ENCODE assay signal across 28 mouse cellular contexts in the genomic region with DNA sequence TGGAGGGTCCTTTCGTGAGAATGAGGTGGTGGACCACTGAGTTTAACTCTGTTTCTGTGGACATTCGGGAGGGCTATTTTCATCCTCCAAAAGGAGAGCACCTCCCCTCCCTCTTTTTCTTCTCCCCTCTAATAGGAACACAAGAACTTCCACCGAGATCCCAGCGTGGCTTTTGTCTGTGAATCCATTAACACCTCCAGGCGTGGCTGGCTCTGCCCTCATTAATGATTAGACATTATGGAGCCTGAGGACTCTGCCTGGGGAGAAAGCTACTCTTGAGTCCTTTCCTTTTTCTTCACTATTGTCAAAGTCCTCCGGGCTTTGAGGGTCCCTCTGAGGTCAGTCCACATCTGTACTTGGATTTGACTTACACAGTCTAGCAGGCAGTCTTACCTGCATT. TPM values are rescaled to one million over a fixed set of nuclear protein-coding genes. Genes with fewer than 3 reads are reported as not detected.
DNase-seq lines count a peak whose midpoint lies in the region; ATAC-seq and TF ChIP-seq lines count a peak whose summit lies in the region.
"Had no signal": no experiment of that assay in that cellular context is flagged by ENCODE, and none has a peak within 500 bp of the region (broad histone marks: within the 10 kb centered on the region; RNA-seq: fewer than 3 reads in every experiment).

No protein-coding gene starts in this region.

- 0 out of 2 replicates have a peak overlapping the region, but pooled peaks have one; percentile 14 for H3K4me2 ChIP-seq in intestine, embryonic 15.5 days (replicated peaks)
- H3K4me2 ChIP-seq in intestine, postnatal 0 days (replicated peaks; ENCODE audit: low read depth): no peak overlapping the region
- H3K4me2 ChIP-seq in midbrain, embryonic 15.5 days: no peak overlapping the region
- H3K4me2 ChIP-seq: embryonic facial prominence, embryonic 12.5 days; heart, embryonic 11.5 days; hindbrain, embryonic 14.5 days; limb, embryonic 15.5 days; liver, embryonic 13.5 days; neural tube, embryonic 13.5 days had no signal

- WGBS in intestine, embryonic 15.5 days: 48% methylated on average over 6 of the region's 6 CpGs
- 37% methylated on average over 6 of the region's 6 CpGs for WGBS in intestine, postnatal 0 days
- WGBS in midbrain, embryonic 10.5 days: 58% methylated on average over 6 of the region's 6 CpGs
- 27% methylated on average over 6 of the region's 6 CpGs for WGBS in midbrain, embryonic 15.5 days
- 26% methylated on average over 6 of the region's 6 CpGs for WGBS in small intestine, adult 2 months

- no peaks in the 10 kb centered on the region for H3K36me3 ChIP-seq in intestine, embryonic 15.5 days
- H3K36me3 ChIP-seq in intestine, postnatal 0 days (ENCODE audit: control insufficient read depth, insufficient read depth): peaks cover 35% of the 10 kb centered on the region
- H3K36me3 ChIP-seq in midbrain, embryonic 10.5 days: peaks cover 63% of the 10 kb centered on the region
- H3K36me3 ChIP-seq in midbrain, embryonic 15.5 days (replicated peaks): no peaks in the 10 kb centered on the region
- peaks cover 33% of the 10 kb centered on the region for H3K36me3 ChIP-seq in small intestine, adult 2 months (ENCODE audit: control insufficient read depth, insufficient read depth, low read length)

- 0 out of 2 replicates have a peak, but pooled peaks cover 3% of the 10 kb centered on the region for H3K4me1 ChIP-seq in intestine, embryonic 15.5 days (replicated peaks)
- H3K4me1 ChIP-seq in intestine, postnatal 0 days (replicated peaks; ENCODE audit: control insufficient read depth, insufficient read depth, low read length): 0 out of 2 replicates have a peak, but pooled peaks cover 4% of the 10 kb centered on the region
- H3K4me1 ChIP-seq in midbrain, embryonic 10.5 days: peaks cover 35% of the 10 kb centered on the region
- H3K4me1 ChIP-seq in midbrain, embryonic 15.5 days: 0 out of 2 replicates have a peak, but pooled peaks cover 6% of the 10 kb centered on the region
- peaks cover 29% of the 10 kb centered on the region for H3K4me1 ChIP-seq in small intestine, adult 2 months (ENCODE audit: control insufficient read depth, insufficient read depth, insufficient read length, low read length)
- H3K4me1 ChIP-seq: limb, embryonic 15.5 days; liver, embryonic 13.5 days had no signal

- no peak for DNase-seq in midbrain, embryonic 10.5 days (ENCODE audit: low spot score)
- peak; percentile 26 for DNase-seq in kidney, postnatal 14 days
- DNase-seq in right cerebral cortex, postnatal 36 days (ENCODE audit: low spot score in 2 of 2): no peak
- DNase-seq: adrenal gland, postnatal 25 days; B cell, adult 2 months; cerebellum, adult 11-12 months; cerebellum, adult 9-11 months; gastrocnemius, postnatal 25 days; heart, adult 11 months; heart, postnatal 4 days; layer of hippocampus, postnatal 36 days; left cerebral cortex, postnatal 4 days; liver, embryonic 13.5 days; lung, adult 18-20 months; thymus, postnatal 14 days had no signal

- H3K27ac ChIP-seq in intestine, embryonic 15.5 days: no peak overlapping the region
- no peak overlapping the region for H3K27ac ChIP-seq in intestine, postnatal 0 days (ENCODE audit: low read depth, low read length)
- H3K27ac ChIP-seq in midbrain, embryonic 10.5 days (replicated peaks): peak overlapping the region; percentile 76
- H3K27ac ChIP-seq in midbrain, embryonic 15.5 days: no peak overlapping the region
- H3K27ac ChIP-seq in small intestine, adult 2 months (ENCODE audit: insufficient read depth, low read depth, low read length): peak overlapping the region; percentile 47
- H3K27ac ChIP-seq: embryonic facial prominence, embryonic 12.5 days; hindbrain, embryonic 14.5 days; limb, embryonic 15.5 days; liver, embryonic 13.5 days; macrophage; neural tube, embryonic 13.5 days had no signal

- no peak for TF ChIP-seq CTCF in intestine, postnatal 0 days (IDR thresholded peaks at IDR 0.05; ENCODE audit: low read depth)
- no peak for TF ChIP-seq CTCF in small intestine, adult 2 months (IDR thresholded peaks at IDR 0.05; ENCODE audit: extremely low read depth, insufficient read length, insufficient replicate concordance, low read depth, low read length)

- TF ChIP-seq POLR2A in small intestine, adult 2 months (IDR thresholded peaks at IDR 0.05; ENCODE audit: low read depth, low read length): no peak

- H3K9ac ChIP-seq in intestine, embryonic 15.5 days: no peak overlapping the region
- H3K9ac ChIP-seq in intestine, postnatal 0 days (ENCODE audit: low read depth, low read length): no peak overlapping the region
- no peak overlapping the region for H3K9ac ChIP-seq in midbrain, embryonic 15.5 days
- H3K9ac ChIP-seq: embryonic facial prominence, embryonic 12.5 days; hindbrain, embryonic 14.5 days; limb, embryonic 15.5 days; liver, embryonic 13.5 days; neural tube, embryonic 13.5 days had no signal

- peak; percentile 41; the same call in 1 of the 2 replicates for ATAC-seq in intestine, embryonic 15.5 days
- no peak for ATAC-seq in intestine, postnatal 0 days
- no peak for ATAC-seq in midbrain, embryonic 15.5 days (replicated peaks)
- ATAC-seq: inflammation-experienced regulatory T-cells, adult 6 months; lung, postnatal 0 days had no signal

- no peaks in the 10 kb centered on the region for H3K27me3 ChIP-seq in intestine, embryonic 15.5 days (replicated peaks)
- no peaks in the 10 kb centered on the region for H3K27me3 ChIP-seq in intestine, postnatal 0 days (replicated peaks; ENCODE audit: control insufficient read depth, insufficient read depth, low read length)
- peaks cover 34% of the 10 kb centered on the region for H3K27me3 ChIP-seq in midbrain, embryonic 10.5 days (ENCODE audit: low read depth, poor library complexity, severe bottlenecking)
- no peaks in the 10 kb centered on the region; the same call in 1 of the 2 replicates for H3K27me3 ChIP-seq in midbrain, embryonic 15.5 days (replicated peaks)
- no peaks in the 10 kb centered on the region for H3K27me3 ChIP-seq in small intestine, adult 2 months (ENCODE audit: control insufficient read depth, insufficient read depth, low read length)
- H3K27me3 ChIP-seq: embryonic facial prominence, embryonic 12.5 days; limb, embryonic 15.5 days; liver, embryonic 13.5 days had no signal

- no peaks in the 10 kb centered on the region for H3K9me3 ChIP-seq in intestine, embryonic 15.5 days
- no peaks in the 10 kb centered on the region for H3K9me3 ChIP-seq in intestine, postnatal 0 days (ENCODE audit: control insufficient read depth)
- H3K9me3 ChIP-seq in midbrain, embryonic 10.5 days (replicated peaks): peaks cover 9% of the 10 kb centered on the region
- H3K9me3 ChIP-seq in midbrain, embryonic 15.5 days: no peaks in the 10 kb centered on the region
- H3K9me3 ChIP-seq: embryonic facial prominence, embryonic 12.5 days; limb, embryonic 15.5 days; liver, embryonic 13.5 days; neural tube, embryonic 13.5 days had no signal

- H3K4me3 ChIP-seq in intestine, embryonic 15.5 days (replicated peaks): no peak overlapping the region
- no peak overlapping the region for H3K4me3 ChIP-seq in intestine, postnatal 0 days (ENCODE audit: low read depth, low read length)
- H3K4me3 ChIP-seq in midbrain, embryonic 10.5 days: no peak overlapping the region
- no peak overlapping the region for H3K4me3 ChIP-seq in midbrain, embryonic 15.5 days
- no peak overlapping the region for H3K4me3 ChIP-seq in small intestine, adult 2 months (ENCODE audit: low read depth, low read length)
- H3K4me3 ChIP-seq: embryonic facial prominence, embryonic 12.5 days; limb, embryonic 15.5 days; liver, embryonic 13.5 days; myocyte; neural tube, embryonic 13.5 days had no signal

RNA-seq across cellular contexts. Expression of a gene that starts 34.3 kb away (rescaled TPM):
- polyA plus RNA-seq in intestine, embryonic 15.5 days (2015; fragmentation: Nextera tagmentation; extraction: Ambion mirVana): 11.2 and 12.0 TPM in 2 replicates
- 19.3 and 21.2 TPM in 2 replicates for polyA plus RNA-seq in intestine, postnatal 0 days (2015; fragmentation: Nextera tagmentation; extraction: Ambion mirVana)
- 7.2 TPM in 2 replicates for polyA plus RNA-seq in midbrain, embryonic 10.5 days (2016; fragmentation: Nextera tagmentation; extraction: Ambion mirVana)
- polyA plus RNA-seq in midbrain, embryonic 15.5 days (2015; fragmentation: Nextera tagmentation; extraction: Ambion mirVana): 9.3 and 11.6 TPM in 2 replicates
- polyA plus RNA-seq in small intestine, adult 2 months (2012; rRNA removed): 34.1 and 107 TPM in 2 replicates

Comparison
In these comparisons a context has a peak if more than half of its experiments do, and no peak if none do; other contexts are left out.
1. H3K27ac ChIP-seq: peak in midbrain, embryonic 10.5 days (single experiment) and small intestine, adult 2 months (single experiment); none in intestine, embryonic 15.5 days (single experiment), intestine, postnatal 0 days (single experiment) and midbrain, embryonic 15.5 days (single experiment).